Mouse (Mus musculus): ENCODE results near the gene Ecm2. TPM values are rescaled to one million over a fixed set of nuclear protein-coding genes. Genes with fewer than 3 reads are reported as not detected.

Ecm2 gene
- polyA plus RNA-seq, 1 experiment from 2014 or later, result 0.53 TPM

GRCm38 (mm10) chr13:49571418-49571817 lies 66.8 kb downstream of the Ecm2 start:
- WGBS, result 86% methylated on average over 2 of the region's 2 CpGs

GRCm38 (mm10) chr13:49581541-49582530 lies 77.2 kb downstream of the Ecm2 start, which contains the start of gene Omd:
Gene Omd (plus strand): TSS chr13:49582462.
- Histone ChIP-seq H3K27me3 (ENCODE audit: low read depth, poor library complexity, severe bottlenecking) (no peaks in the 10 kb centered on the region), H3K4me1 (no peaks in the 10 kb centered on the region), H3K36me3 (no peaks in the 10 kb centered on the region), H3K4me3 (no peak within 1 kb of the TSS), H3K27ac (replicated peaks) (no peak within 1 kb of the TSS), H3K9me3 (replicated peaks) (no peaks in the 10 kb centered on the region)
- no peak for DNase-seq (ENCODE audit: low spot score)
- WGBS, result 77% methylated on average over 8 of the region's 8 CpGs

More at GRCm38 (mm10) chr13:49571418-49571817, 66.8 kb downstream of the Ecm2 start:
- no peaks in the 10 kb centered on the region for H3K9me3 ChIP-seq (replicated peaks)
- no peaks in the 10 kb centered on the region for H3K36me3 ChIP-seq
- no peak for DNase-seq (ENCODE audit: low spot score)
- no peaks in the 10 kb centered on the region for H3K27me3 ChIP-seq (ENCODE audit: low read depth, poor library complexity, severe bottlenecking)
- H3K4me1 ChIP-seq, result no peaks in the 10 kb centered on the region
- no peak overlapping the region for H3K4me3 ChIP-seq
- no peak overlapping the region for H3K27ac ChIP-seq (replicated peaks)

Other genes starting within 250 kb of the Ecm2 start
- 1.1 and 1.5 TPM in 2 replicates for gene Fgd3, start 184.5 kb upstream of the Ecm2 start, polyA plus RNA-seq (2016; fragmentation: Nextera tagmentation; extraction: Ambion mirVana)
- 29.7 and 33.9 TPM in 2 replicates for gene Bicd2, start 163.2 kb upstream of the Ecm2 start, polyA plus RNA-seq (2016; fragmentation: Nextera tagmentation; extraction: Ambion mirVana)
- 18.5 and 20.3 TPM in 2 replicates for gene Ippk, start 83.6 kb upstream of the Ecm2 start, polyA plus RNA-seq (2016; fragmentation: Nextera tagmentation; extraction: Ambion mirVana)
- 1.2 and 1.6 TPM in 2 replicates for gene Tes3-ps, start 11.5 kb upstream of the Ecm2 start, polyA plus RNA-seq (2016; fragmentation: Nextera tagmentation; extraction: Ambion mirVana)
- gene Aspn, start 39.6 kb downstream of the Ecm2 start, polyA plus RNA-seq (2016; fragmentation: Nextera tagmentation; extraction: Ambion mirVana), result 0.11 and 0.15 TPM in 2 replicates
- gene Omd, start 77.7 kb downstream of the Ecm2 start, polyA plus RNA-seq (2016; fragmentation: Nextera tagmentation; extraction: Ambion mirVana), result 1.1 TPM in 2 replicates
- gene Ogn, start 103.2 kb downstream of the Ecm2 start, polyA plus RNA-seq (2016; fragmentation: Nextera tagmentation; extraction: Ambion mirVana), result 1.8 and 4.8 TPM in 2 replicates
- gene Cenpp, start 148.0 kb downstream of the Ecm2 start, polyA plus RNA-seq (2016; fragmentation: Nextera tagmentation; extraction: Ambion mirVana), result 32.1 and 38.4 TPM in 2 replicates
- gene Nol8, start 148.3 kb downstream of the Ecm2 start, polyA plus RNA-seq (2016; fragmentation: Nextera tagmentation; extraction: Ambion mirVana), result 22.7 and 23.9 TPM in 2 replicates
- 105 and 113 TPM in 2 replicates for gene Iars, start 177.3 kb downstream of the Ecm2 start, polyA plus RNA-seq (2016; fragmentation: Nextera tagmentation; extraction: Ambion mirVana)